ENCODE assay signal across 22 mouse cellular contexts in genomic region chr3:102521061-102521460, GRCm38 (mm10). TPM values are rescaled to one million over a fixed set of nuclear protein-coding genes. Genes with fewer than 3 reads are reported as not detected.
"Had no signal": no experiment of that assay in that cellular context is flagged by ENCODE, and none has a peak within 500 bp of the region (broad histone marks: within the 10 kb centered on the region; RNA-seq: fewer than 3 reads in every experiment).

No protein-coding gene starts in this region.

- H3K4me3 ChIP-seq: kidney, embryonic 15.5 days; liver, embryonic 12.5 days; liver, embryonic 15.5 days; lung, embryonic 15.5 days; midbrain, embryonic 12.5 days; myocyte; neural tube, embryonic 13.5 days had no signal

- H3K9me3 ChIP-seq: kidney, embryonic 15.5 days; liver, embryonic 12.5 days; liver, embryonic 15.5 days; lung, embryonic 15.5 days; midbrain, embryonic 12.5 days; neural tube, embryonic 13.5 days had no signal

- H3K4me1 ChIP-seq: kidney, embryonic 15.5 days; liver, embryonic 12.5 days; liver, embryonic 15.5 days; midbrain, embryonic 12.5 days; neural tube, embryonic 13.5 days had no signal

- H3K36me3 ChIP-seq: kidney, embryonic 15.5 days; liver, embryonic 12.5 days; liver, embryonic 15.5 days; lung, embryonic 15.5 days; midbrain, embryonic 12.5 days; neural tube, embryonic 13.5 days had no signal

- H3K27ac ChIP-seq: kidney, embryonic 15.5 days; liver, embryonic 12.5 days; liver, embryonic 15.5 days; lung, embryonic 15.5 days; midbrain, embryonic 12.5 days; neural tube, embryonic 13.5 days; stomach, postnatal 0 days had no signal

- DNase-seq: kidney, adult 11 months; kidney, adult 8-10 months; kidney, postnatal 10 days; kidney, postnatal 36 days; liver; lung, adult 18-20 months; lung, postnatal 10 days; lung, postnatal 36 days; right cerebral cortex, postnatal 4 days; thymus, postnatal 25 days had no signal

- H3K4me2 ChIP-seq: kidney, embryonic 15.5 days; liver, embryonic 12.5 days; liver, embryonic 15.5 days; lung, embryonic 15.5 days; midbrain, embryonic 12.5 days; neural tube, embryonic 13.5 days had no signal

- ATAC-seq: liver, embryonic 12.5 days; midbrain, embryonic 16.5 days had no signal

- H3K27me3 ChIP-seq: kidney, embryonic 15.5 days; liver, embryonic 12.5 days; liver, embryonic 15.5 days; lung, embryonic 15.5 days; midbrain, embryonic 12.5 days; neural tube, embryonic 13.5 days had no signal

- H3K9ac ChIP-seq: kidney, embryonic 15.5 days; liver, embryonic 12.5 days; liver, embryonic 15.5 days; lung, embryonic 15.5 days; midbrain, embryonic 12.5 days; neural tube, embryonic 13.5 days had no signal

RNA-seq across cellular contexts. Expression of gene Ngf, which starts 51.3 kb away (rescaled TPM):
- total RNA-seq: megakaryocyte-erythroid progenitor cell, adult 5-6 weeks; monocyte, adult 5-6 weeks; neutrophil, adult 5-6 weeks had no signal
